Mouse (Mus musculus) liver, embryonic 14.5 days (tissue): ENCODE measurements around the gene Gm10721.
"Not testable (repeated sequence)": the region's sequence is repeated elsewhere in the genome, so short reads cannot be mapped to it uniquely, and the experiment has no call there.

Experiments
- CTCF ChIP-seq: IDR thresholded peaks from 2 replicates; pipeline ENCODE4 v1.5.1; 2016; ENCODE audit warnings: antibody characterized with exemption, low read depth, control low read depth
- EP300 ChIP-seq: IDR thresholded peaks from 2 replicates; pipeline ENCODE4 v1.6.1; 2016; ENCODE audit warnings: antibody characterized with exemption, low read depth

DNA sequence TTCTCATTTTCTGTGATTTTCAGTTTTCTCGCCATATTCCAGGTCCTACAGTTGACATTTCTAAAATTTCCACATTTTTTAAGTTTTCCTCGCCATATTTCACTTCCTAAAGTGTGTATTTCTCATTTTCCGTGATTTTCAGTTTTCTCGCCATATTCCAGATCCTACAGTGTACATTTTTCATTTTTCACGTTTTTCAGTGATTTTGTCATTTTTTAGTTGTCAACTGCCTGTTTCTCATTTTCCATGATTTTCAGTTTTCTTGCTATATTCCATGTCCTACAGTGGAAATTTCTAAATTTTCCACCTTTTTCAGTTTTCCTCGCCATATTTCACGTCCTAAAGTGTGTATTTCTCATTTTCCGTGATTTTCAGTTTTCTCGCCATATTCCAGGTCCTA, 5.7 kb upstream of the Gm10721 start:
- not testable (repeated sequence) for TF ChIP-seq EP300, CTCF
